Mouse (Mus musculus): ENCODE results near the gene Tfap2c.
A peak's percentile ranks its signal among the peaks of the same experiment; 100 is the strongest.

Tfap2c gene

DNA sequence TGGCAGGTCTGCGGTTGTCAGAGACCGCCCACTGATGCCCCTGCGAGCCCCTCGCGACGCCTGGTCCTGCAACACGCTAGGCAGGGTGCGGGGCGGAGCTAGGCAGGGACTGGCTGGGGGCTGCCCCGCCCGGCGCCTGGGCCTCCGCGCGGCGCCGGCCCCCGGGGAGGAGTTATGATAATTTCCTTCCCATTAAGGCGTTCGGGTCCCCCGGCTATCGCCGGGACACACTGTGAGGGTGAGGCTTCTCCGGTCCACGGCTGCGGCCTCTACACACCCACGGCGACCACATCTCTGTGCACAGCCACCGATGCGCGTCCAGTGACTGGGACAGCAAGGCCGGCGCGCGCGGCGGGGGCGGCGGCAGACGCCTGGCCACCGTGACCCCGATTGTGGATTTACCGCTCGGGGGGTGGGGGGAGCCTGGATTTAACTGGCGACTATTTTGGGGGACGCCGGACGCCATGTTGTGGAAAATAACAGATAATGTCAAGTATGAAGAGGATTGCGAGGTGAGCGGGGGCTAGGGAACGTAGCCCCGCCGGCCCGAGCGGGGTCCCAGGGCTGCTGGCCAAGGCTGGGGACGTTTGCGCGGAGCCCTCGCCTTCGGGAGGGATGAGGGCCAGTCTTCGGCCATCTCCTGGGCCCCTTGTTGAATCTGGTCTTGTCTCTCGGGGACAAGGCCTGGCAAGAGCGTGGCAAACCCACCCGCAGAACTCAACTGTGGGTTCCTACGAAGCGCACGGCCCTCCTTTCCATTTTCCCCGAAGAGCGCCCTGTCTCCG is at the start of gene Tfap2c:
Gene Tfap2c, plus strand, starts transcription at position 223 of the 785 bp plus-strand sequence.
- peak; percentile 55 for DNase-seq

GRCm38 (mm10) chr2:172500752-172501316 is 48.6 kb upstream of the Tfap2c start:
- DNase-seq = peak; percentile 29

- peak; percentile 52 for DNase-seq
Measured at GRCm38 (mm10) chr2:172501341-172501740, 48.1 kb upstream of the Tfap2c start.

- no peak for DNase-seq
Measured at GRCm38 (mm10) chr2:172502168-172502567, 47.2 kb upstream of the Tfap2c start.

DNA sequence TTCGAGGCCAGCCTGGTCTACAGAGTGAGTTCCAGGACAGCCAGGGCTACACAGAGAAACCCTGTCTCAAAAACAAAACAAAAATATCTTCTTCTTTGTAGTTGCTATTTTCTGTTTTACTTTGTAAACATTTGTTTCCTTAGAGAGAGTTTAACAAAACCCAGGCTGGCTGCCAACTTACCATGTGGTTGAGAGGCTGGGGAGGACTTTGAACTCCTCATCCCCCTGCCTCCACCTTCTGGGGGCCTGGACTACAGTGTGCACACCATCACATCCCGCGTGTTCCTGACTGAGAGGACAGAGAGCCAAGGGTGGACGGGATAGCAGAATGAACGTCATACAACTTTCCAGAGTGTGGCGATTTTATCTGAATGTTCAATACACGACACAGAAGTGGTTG is 43.3 kb upstream of the Tfap2c start:
- no peak for DNase-seq

DNA sequence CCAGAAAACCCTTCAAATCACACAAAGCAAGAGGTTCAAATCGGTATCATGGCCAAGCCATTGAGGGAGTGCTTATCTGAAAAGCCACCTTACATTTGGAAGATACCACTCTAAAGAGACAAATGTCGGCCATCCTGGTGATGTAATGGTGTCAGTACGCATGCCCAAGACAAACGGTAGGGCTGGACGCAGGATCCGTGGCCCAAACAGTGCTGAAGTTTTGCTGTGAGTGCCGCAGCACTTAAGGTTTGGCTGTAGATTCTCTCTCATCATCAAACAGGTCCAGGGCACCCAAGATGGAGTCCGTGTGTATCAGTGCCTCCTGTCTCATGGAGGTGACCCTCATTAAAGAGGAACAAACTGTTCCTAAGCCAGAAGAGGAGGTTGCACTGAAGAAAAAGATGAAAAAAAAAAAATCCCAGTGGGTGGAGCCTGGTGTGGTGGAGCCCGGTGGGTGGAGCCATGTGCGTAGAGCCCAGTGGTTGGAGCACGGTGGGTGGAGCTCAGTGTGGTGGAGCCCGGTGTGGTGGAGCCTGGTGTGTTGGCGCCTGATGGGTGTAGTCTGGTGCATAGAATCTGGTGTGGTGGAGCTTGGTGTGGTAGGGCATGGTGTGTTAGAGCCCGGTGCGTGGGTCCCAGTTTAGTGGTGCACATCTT is 39.2 kb upstream of the Tfap2c start:
- no peak for DNase-seq

- DNase-seq = peak; percentile 17
Measured at GRCm38 (mm10) chr2:172510899-172511298, 38.5 kb upstream of the Tfap2c start.

GRCm38 (mm10) chr2:172516407-172516992 is 32.9 kb upstream of the Tfap2c start:
- DNase-seq = no peak

DNA sequence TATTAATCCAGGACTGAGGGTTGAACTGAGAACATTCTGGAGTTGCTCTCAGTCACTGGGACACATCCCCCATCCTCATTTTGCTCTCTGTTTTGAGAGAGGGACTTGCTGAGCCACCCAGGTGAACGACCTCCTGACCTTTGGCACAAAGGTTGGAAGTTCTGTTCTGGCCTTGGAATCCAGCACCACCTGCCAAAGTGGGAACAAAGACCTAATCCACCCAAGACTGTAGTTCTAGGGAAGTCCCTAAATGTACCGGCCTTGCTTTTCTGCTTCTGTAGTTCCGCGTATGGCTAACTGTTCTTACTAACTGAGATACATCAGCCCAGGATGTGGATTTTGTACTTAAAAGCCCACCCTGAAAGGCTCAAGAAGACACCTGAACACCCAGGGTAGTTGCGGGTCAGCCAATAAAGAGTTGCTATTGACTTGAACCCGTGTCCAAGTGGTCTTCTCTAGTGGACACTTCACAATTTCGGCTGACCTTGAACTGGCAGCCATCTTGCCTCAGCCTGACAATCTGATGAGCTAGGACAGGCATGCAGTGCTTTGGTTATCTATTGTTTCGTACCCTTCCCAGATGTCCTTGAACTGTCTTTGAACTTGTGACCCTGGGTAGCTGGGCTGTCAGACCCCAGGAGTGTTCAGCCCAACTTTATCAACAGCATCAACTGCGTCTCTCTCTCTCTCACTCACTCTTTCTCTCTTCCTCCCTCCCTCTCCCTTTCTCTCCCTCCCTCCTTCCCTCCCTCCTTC is 28.6 kb upstream of the Tfap2c start:
- DNase-seq = no peak

- DNase-seq = no peak
Measured at GRCm38 (mm10) chr2:172522528-172522927, 26.9 kb upstream of the Tfap2c start.

DNA sequence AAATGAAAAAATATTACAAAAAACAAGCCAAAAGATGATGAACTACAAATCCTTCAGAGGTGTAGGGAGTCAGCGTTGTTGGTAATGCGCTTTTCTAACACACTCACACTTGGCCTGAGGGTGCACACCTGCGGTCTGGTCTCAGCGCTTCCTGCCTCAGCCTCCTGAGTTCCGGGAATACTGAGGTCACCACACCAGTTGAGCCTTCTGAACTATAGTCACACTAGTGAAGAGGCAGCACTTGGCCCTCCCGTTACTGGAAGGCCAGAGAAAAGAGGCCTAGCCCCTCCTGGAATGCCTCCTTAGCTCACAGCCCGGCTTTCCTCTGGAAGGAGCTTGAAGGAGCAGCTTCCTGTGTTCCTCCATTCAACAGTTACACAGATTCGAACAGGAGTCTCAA is 22.2 kb upstream of the Tfap2c start:
- DNase-seq = no peak

GRCm38 (mm10) chr2:172543987-172544386 is 5.4 kb upstream of the Tfap2c start:
- DNase-seq = no peak

DNA sequence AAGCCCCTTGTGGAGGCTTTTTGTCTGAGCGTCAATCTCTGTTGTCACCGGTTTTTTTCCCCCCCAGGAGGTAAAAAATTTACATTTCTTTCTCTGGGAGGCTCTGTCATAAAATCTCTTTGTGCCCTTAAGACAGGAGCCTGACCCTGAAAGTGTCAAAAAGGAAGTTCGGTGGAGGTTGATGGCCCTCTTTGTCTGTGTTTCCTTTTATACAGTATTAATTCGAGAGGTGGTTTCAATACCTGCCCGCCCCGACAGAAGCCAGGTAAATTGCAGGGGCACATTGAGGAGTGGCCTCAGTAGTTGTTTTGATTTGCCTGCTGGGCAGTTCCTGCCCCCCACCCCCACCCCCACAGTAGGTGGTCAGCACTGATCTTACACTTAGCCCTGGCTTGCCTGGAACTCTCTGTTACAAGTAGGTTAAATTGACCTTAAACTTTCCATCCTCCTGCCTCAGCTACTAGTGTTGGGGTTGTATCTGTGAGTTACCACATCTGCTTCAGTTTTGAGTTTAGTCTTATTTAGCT is 4.7 kb upstream of the Tfap2c start:
- no peak for DNase-seq

GRCm38 (mm10) chr2:172545592-172546235 is 3.7 kb upstream of the Tfap2c start:
- no peak for DNase-seq

DNA sequence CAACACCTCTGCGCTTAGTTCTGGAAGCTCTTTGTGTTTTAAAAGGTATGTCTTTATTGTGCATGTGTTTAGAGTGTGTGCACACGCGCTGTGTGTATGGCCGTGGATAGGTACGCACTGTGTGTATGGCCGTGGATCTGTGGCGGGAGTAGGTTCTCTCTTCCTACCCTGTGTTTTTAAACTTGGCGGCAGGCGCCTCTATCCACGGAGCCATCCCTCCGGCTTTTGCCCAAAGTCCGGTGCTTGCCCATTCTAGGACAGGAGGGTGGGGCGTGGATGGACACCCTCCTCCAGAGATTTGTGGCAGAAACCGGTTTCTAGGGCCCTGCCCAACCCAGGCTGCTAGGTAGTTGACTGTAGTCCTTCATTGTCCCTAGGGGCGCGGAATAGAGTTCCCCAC is 2.8 kb upstream of the Tfap2c start:
- no peak for DNase-seq

DNA sequence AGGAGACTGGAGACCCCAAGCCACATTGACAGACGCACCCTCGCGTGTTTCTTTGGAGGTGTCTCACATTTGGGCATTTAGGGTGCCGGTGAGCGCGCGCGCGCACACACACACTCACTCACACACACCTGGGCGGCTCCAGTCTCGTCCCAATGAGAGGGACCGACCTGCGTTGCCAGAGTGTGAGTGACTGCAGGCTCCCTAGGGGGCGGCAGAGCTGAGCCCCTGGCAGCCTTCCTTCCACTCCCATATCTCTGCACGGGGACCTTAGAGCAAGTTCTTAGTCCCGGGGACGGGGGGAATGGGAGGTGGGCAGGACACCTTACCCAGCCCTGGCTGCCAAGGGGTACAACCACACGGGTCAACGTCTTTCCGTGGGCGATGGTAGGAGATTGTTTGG is 2.3 kb upstream of the Tfap2c start:
- DNase-seq = peak; percentile 35

DNA sequence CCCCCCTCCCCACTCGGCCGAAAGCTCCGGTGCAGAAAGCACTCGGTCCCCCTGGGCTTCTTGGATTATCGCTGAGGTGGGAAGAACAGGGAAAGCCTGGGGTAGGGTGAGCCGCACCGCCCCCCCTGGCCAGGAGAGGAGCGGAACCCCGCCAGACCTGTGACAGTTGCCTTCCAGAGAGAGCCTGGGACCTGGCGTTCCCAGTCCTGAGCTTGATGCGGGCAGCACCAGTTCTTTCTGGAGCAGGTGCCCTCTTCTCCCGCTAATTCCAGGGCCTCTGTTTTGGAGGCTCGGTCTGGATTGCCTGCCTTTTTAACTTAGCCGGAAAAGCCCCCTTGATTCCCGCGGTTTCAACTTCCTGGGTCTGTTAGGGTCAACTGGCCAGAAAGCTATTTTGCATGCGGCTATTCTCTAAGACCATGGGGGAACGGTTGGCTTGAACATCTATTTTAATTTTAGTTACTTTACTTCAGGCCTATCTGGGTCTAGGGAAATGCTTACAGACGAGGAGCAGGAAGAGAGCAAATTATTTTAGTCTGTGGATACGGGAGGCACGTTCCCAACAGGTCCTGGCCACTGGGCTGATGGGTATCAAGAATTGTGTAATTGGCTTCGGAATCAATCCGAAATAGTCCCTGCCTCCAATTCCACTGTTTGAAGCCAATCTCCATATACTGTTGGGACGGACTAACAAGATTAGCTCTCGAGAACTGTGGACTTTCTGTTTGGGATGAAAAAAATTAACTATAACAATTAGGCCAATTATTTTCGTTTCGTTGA is 1.4 kb upstream of the Tfap2c start:
- no peak for DNase-seq

GRCm38 (mm10) chr2:172548672-172549255 is 629 bp upstream of the Tfap2c start:
- no peak for DNase-seq

DNA sequence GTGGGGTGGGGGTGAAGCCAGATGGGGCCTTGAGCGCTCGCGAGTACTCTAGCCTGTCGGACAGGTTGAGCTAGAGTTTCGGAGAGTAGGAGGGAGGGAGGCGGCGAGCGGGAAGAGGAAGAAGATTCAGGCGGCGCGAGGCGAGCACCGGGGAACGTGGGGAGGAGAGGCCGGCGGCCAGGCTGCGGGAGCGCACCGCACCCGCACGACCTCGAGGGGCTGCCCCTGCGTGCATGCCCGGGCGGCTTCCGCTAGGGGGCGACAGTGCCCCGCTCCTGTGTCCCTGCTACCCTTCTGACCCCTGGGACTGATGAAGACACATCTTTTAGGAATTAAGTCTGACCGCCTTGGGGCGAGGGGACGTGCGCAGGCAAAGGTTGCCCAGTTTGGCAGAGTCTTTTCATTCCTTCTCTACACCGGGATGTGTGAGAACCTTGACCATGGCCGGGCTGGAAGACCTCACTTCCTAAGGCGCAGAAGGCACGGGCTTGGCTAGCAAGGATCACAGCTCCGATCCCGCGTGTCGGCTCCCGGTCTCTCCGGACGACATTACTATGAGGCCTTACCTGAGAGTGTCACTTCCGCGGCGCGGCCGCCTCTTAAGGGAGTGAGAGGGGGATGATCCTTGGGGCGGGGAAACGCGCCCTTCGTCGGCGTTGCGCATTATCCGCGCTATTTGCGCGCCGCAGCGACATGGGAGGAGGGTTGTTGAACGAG is 1.1 kb downstream of the Tfap2c start:
- peak; percentile 58 for DNase-seq

- DNase-seq = no peak
Measured at GRCm38 (mm10) chr2:172551081-172551720, 1.8 kb downstream of the Tfap2c start.
